Mouse (Mus musculus): ENCODE results near the gene Npc1l1.
"Not testable (repeated sequence)": the region's sequence is repeated elsewhere in the genome, so short reads cannot be mapped to it uniquely, and the experiment has no call there.

Gene Npc1l1

DNA sequence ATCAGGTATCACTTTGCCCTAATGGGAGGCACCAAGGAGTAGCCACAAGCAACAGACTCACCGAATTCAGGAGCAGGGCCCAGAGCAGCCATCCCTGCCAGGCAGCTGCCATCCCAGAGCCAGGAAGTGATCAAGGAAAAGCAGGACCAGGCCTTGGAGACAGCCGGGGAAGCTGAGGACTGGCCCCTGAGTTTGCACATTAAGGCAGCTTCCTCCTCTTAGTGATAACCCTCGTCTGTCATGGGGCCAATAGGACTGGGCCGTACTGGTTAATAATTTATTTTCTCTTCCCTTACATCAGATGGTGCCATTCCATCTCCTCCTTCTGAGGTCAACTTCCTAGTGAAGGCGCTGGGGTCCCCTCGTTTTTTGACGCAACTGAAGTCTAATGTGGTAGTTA lies at the start of gene Npc1l1:
TSS of gene Npc1l1 (minus strand) at position 132 of the 400 bp plus-strand sequence.
- no peak for DNase-seq (ENCODE audit: low spot score in 2 of 2)

DNA sequence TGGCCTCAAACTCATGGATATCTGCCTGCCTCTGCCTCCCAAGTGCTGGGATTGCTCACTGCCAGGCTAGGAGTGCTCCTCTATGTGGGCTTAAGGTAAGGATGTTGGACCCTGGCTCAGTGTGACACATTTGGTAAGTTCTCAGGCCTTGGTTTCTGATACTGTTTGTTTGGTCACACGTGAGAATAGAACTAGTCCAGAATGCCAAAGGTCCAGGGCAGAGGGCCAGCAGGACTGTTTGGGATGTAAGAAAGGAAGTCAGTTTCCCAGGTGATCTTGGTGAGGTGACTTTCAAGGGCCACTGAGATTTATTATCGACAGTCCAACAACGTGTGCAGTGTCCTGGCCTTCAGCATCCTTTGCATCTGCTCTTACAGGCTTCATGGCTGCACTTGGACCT lies 46.5 kb upstream of the Npc1l1 start:
- no peak for DNase-seq (ENCODE audit: low spot score in 2 of 2)

DNA sequence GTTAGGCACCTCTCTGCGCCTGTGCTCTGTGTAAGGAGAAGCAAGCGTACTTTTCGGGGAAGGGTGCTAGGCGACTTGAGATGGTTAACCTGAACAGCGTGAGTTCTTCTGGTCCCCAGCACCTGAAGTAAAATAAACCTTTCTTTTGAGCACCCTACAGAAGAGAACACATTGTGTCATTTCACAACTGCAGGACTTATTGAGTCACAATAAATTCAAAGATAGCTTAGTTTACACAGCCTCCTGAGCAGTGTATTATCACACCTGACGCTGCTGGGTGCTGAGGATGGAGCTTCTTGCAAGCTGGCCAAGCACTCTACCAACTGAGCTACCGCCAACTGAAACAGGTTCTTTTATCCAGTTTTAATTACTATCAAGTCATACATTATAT lies 45.1 kb upstream of the Npc1l1 start:
- no peak for DNase-seq (ENCODE audit: low spot score in 2 of 2)

DNA sequence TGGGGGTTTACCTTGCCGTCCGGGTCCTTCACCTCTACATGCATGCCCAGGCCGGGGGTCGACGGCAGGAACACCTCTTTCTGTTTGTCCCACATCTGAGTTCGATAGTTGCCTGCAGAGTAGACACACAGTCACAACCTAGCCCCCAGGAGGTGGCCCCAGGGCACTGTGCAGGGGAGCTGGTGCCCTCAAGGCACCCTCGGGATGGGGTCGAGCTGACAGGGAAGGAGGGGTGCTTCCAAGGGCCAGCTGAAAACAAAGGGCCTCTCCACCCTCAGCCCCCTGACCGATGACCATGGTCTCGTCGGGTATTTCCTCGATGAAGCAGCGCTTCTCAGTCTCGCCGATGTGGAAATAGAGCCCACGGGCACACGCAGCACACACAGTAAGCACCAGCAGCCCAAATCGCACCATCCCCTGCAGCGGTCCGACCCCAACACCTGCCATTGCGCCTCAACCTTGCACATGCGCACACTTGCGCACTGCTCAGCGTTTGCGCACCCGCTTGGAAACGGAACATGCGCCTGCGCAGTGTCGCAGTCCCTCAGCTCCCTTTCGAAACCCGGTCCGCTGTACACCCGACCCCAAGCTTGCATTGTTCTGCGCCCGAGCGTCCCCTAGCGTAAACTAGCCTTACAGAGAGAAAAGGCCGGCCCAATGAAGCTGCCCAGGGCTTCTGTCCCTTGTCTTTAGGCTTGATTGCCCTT lies 44.6 kb upstream of the Npc1l1 start, which contains the start of gene Tmed4:
TSS of gene Tmed4 (minus strand) at position 484 of the 707 bp plus-strand sequence.
- peak; percentile 98 for DNase-seq (ENCODE audit: low spot score in 2 of 2)

DNA sequence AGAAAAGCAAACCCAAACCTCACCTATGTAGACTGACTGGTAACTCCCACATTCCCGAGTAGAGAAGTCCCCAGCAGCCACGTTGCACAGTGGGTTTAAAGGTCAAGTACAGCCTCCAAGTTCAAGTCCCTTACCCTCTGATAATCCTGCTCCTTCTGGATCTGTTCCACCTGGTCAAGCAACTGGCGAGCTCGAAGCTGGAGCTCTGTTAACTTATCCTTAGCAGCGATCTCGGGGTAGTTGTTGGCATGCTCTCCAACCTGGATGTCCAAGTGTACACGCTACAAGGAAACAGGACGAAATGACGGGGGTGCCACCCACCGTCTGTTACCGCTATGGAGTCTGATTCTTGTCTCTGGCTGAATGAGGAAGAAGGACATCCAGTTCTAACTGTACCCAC lies 43.7 kb upstream of the Npc1l1 start:
- no peak for DNase-seq (ENCODE audit: low spot score in 2 of 2)

DNA sequence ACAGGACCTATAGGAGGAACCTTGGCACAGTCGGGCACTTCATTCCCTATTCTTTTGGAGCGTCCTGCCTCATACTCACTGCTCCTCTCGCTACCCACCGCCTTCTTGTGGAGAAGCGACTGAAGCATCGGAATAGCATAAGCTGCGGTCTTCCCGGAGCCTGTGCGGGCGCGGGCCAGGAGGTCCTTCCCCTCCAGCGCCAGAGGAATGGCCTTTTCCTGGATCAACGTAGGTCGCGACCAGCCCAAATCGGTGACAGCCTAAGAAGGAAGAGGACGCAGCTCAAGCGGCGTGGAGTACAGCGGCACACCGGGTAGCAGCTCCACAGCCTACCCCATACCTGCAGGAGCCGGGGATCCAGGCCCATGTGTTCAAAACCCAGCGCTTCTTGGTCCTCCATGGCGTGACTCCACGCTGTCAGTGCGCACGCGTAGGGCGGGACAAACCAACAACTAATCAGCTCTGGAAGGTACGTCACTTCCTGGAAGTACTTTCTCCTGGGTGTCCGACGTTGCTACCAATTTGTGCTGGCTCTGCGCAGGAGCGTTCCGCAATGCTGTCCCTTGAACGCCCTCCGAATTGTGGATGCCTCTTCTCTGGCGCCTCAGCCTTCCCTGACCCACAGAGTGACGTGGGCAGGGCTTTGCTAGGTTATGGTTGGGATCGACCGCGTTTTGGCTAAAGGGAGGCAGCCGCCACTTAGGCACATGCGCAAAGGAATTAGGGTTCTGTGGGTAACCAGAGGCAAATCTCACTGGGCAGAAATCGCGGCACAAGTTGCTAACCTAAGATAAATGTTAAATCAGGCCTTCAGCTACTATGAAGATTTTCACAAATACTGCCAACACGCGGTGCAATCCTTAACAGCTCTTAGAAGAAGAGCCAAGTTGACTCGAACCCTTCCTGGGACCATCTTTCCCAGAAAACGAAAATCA lies 37.6 kb upstream of the Npc1l1 start, which contains the start of gene Ddx56:
TSS of gene Ddx56 (minus strand) at position 453 of the 935 bp plus-strand sequence.
- peak; percentile 93 to 94 for DNase-seq (ENCODE audit: low spot score in 2 of 2)

DNA sequence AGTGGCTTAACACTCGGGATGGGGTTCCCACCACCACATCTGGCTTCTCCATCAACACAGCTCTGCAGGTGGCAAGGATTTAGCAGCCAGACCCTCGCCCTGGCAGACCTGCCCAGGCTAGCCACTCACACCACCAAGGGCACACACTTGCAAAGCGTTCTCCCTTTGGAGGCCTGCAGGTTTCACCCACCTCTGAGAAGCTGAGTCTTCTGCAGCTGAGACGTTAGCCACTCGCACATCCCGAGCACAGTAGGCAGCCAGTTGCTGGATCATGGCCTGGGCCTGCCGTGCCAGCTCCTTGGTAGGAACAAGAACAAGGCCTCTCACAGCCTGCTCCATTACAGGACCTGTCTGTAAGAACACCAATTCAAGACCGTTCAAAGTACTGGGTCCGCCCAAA lies 36.7 kb upstream of the Npc1l1 start:
- DNase-seq (ENCODE audit: low spot score in 2 of 2) = no peak

DNA sequence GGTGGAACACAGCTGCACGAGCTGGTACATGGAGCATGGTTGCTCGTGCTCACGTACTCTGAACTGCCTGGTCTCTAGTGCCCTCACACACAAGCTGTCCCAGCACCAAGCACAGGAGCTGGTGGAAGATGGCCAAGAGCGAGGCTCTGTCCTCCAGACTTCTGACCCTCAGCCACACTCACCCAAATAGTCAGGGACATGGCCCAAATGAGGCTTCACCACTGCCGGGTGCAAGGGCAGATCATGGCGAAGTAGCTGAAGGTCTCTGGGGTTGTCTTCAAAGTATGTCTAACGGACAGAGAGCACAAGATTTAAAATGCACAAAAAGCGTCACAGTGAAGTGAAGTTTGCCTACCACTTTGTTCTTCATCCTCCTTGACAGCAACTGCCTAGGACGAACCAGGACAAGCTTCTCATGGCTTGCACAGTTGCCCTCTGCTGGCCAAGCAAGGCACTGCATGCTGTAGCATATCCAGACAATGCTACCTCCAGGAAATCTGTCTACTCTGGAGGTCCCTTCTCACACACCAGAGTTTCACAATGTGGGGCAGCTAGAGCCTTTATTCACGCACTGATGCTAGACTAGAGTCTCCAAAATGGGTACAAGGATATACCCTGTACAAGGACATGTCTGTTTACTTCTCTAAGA lies 31.6 kb upstream of the Npc1l1 start:
- DNase-seq (ENCODE audit: low spot score in 2 of 2) = peak in 1 of 2 experiments; percentile 61

DNA sequence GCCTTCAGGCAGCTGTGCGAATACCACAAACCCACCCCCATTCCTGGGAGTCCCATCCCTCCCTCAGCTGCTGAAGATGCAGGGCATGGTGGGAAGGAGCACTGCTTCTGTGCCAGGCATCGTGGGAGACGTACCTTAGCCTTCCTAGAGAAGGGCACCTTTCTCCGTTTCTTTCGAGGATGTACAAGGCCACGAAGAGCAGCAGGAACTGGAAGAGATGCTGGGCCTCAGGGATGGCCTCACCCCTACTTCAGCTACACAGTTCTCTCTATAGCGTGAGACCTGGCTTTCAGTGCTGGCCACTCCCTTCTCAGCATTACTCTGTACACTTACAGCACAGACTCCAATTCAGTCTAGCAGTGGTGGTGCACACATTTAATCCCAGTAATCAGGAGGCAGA lies 29.5 kb upstream of the Npc1l1 start:
- no peak for DNase-seq (ENCODE audit: low spot score in 2 of 2)

DNA sequence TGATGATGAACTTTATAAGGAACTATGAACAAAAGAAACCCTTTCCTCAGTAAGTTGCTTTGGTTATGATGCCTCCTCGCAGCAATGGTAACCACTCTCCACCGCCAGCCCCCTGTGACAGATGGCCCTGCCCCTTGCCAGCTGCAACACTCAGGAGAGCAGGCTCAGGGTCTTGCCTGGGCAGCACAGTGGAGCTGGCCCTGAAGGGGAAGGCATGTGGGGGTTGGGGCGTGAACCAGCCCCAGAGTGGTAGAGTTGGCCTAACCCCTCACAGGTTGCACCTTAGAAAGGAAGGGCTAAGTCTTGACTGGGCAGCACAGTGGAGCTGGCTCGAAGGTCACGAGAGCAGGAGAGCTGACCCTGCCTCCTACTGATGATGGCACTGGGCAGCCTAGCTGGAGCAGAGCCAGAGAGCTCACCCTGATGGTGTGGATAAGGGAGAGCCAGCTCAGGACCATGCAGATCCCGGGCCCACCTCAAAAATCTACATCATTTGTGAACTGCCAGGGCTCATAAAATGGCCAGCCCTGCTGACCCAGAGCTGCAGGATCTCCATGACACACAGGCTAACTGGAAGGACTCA lies 26.6 kb upstream of the Npc1l1 start:
- no peak for DNase-seq (ENCODE audit: low spot score in 2 of 2)

DNA sequence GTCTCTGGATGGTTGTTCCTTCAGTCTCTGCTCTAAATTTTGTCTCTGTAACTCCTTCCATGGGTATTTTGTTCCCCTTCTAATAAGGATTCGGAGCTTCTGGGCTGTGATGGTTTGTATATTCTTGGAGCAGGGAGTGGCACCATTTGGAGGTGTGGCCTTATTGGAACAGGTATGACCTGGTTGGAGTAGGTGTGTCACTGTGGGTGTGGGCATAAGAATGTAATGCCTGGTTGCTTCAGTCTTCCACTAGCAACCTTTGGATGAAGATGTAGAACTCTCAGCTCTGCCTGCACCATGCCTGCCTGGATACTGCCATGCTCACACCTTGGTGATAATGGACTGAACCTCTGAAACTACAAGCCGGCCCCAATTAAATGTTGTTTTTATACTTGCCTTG lies 24.7 kb upstream of the Npc1l1 start:
- DNase-seq (ENCODE audit: low spot score in 2 of 2) = not testable (repeated sequence)

DNA sequence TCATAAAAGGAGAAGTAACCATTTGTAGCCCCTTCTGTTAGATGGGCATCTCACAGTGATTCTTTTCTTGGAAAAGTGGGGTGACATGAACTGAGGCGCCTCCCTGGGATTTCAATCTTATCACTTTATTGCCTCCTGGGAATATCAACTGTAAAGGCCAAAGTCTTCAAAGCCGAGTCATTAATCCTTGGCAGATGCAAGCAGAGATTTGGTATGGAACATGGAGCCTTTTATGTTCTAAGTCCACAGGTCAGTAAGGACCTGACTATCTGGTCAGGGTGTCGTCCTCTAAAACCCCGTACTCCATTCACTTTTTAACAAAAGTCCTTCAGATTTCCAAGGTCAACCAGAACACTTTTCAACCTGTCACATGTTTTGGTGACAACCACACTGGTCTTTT lies 22.9 kb upstream of the Npc1l1 start:
- no peak for DNase-seq (ENCODE audit: low spot score in 2 of 2)

DNA sequence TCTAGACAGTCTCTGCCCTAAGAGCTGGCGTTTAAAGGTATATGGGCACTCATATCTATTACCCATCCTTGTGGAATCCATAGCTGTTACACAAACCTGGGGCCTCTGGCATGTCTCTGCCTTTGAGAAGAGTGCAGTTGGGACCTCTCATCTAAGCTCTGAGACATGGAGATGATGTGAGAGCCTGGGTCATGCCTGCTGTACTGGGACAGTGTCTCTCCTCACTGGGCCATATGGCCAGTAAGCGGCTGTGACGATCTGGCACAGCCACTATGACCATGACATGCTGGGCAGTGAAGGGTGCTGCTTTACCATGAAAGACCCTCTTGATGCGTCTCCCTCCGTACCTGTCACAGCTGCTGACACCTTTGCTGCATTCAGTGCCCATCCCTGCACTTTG lies 22.3 kb upstream of the Npc1l1 start:
- no peak for DNase-seq (ENCODE audit: low spot score in 2 of 2)

DNA sequence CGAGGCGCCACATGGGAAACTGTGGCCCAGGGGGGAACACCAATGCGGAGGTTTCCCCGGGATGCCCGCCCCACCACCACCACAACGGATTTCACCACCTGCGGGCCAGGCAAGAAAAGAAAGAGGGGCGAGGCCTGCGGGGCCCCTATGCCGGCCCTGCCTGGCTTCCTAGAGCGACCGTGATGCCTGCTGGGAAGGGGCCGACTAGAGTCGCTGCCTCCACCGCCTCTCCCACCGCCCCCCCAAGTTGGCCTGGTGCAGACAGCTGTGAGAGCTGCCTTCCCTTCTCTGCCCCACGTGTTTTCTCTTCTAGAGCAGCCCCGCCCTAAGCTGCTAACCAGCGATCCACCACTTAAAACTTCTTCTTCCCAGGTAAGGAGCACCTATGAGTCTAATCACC lies 14.8 kb upstream of the Npc1l1 start:
- no peak for DNase-seq (ENCODE audit: low spot score in 2 of 2)

DNA sequence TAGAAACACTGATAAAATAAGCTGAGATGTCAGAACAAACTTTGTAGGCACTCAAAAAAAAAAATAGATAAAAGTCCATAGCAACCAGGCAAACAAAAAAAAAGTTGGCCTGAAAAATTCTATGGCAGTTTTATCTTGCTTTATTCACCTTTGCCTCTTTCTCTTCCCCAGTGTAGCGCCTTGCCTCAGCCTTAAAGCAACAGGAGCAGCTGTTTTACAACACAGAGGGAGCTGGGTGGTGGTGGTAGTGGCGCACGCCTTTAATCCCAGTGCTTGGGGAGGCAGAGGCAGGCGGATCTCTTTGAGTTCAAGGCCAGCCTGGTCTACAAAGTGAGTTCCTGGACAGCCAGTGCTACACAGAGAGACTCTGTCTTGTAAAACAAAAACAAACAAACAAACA lies 3.1 kb upstream of the Npc1l1 start:
- no peak for DNase-seq (ENCODE audit: low spot score in 2 of 2)

DNA sequence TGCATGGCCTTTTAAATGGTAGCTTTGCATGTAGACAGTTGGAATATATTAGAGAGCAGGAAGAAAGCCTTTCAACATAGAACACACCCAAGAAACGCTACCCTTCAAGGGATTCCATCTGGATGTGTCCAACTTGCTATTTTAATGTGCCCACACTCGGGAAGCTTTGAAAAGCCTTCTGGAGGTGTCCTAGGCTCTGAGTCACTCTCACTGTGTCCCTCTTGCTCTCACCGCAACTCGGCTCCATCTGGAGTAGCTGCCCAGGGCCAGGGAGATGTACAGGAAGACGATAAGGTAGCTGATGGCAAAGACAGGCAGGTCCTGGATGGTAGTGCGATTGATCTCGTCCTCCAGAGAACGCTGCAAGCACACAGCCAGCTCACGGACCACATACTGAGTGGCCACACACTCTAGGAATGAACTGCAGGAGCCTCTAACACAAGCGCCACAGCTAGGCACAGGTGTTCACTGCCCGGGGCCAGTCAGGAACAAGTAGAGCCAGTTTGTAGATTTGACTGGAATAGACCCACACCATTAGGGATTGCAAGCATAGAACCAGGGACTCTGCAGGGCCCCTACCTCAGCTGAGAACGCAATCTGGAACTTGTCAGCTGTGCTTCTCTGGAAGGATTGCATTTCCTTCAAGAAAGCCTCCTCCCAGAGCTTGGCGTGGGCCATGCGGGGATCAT lies 5.3 kb downstream of the Npc1l1 start:
- no peak for DNase-seq (ENCODE audit: low spot score in 2 of 2)

DNA sequence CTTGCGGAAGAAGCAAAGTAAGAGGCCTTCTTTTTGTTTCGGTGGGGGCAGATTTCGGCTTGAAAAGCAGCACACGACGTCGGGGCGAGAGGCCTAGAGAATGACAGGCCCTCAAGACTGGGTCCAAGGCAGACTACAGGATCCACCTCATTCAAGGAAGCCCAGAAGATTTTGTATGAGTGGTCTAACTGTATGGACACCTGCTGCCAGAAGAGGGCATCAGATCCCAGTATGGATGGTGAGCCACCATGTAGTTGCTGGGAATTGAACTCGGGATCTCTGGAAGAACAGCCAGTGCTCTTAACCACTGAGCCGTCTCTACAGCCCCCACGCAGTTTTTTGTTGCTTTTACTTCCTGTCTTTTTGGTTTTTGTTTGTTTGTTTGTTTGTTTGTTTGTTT lies 7.8 kb downstream of the Npc1l1 start:
- no peak for DNase-seq (ENCODE audit: low spot score in 2 of 2)

DNA sequence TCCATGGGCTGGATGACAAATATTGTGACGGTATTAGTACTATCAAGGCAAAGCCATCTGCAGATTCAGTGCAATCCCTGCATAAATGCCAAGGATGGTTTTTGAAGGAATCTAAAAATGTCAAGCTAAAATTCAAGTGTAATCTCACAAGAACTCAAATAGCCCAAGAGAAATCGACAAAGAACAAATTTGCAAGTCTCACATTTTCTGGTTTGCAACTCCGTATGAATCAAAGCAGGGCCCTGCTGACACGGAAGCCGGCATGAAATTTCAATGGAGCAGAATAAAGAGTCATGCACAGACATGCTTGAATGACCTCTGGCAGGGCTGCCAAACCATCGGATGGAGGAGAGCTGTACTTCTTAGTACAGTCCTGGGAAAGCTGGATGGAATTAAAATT lies 10.0 kb downstream of the Npc1l1 start:
- no peak for DNase-seq (ENCODE audit: low spot score in 2 of 2)

DNA sequence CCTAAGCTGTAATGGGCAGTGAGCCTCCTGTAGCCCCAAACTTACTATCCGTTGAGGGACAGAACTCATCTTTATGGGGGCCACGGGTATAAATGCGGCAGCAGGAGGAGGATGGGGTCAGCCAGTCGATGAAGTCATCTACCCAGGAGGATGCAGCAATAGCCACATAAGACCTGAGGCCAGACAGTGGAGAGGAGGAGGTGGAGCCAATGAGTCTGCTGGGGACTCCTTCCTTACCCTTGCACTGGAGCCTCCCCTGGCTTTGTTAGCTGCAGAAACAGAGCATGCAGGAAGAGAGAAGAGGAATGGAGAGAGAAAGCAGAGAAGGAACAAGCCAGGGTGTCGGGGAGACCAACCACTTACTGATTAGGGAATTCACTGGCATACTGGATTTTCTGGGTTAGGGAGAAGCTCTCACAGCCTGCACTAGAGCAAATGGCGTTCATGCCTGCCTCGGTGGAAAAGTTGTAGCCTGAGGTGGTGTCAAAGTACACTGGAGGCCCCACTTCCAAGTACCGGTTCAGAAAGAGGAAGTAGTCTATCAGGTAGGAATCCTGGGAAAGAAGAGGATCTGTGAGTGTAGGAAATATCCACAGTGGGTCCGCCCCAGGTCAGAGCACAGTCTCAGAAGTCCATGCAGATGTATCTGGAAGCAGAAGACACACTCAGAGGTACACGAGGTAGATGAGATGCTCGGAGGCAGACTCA lies 11.6 kb downstream of the Npc1l1 start:
- no peak for DNase-seq (ENCODE audit: low spot score in 2 of 2)

DNA sequence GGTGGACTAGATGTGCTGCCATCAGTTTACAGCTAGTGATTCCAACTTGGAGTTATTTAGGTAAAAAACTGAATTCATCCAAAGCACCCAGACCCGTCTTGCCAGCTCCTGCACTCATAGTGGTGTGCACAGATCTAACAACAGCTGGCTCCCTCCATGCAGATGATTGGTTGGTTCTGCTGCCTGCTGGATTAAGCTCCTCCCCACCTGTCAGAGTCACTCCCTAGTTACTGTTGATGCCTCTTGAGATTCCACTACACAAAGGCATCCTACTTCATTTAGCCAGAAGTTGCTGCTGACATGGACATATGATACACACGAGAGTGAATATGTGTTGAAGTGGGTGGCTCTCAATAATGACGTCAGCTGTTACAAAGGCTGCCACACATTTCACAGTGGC lies 13.1 kb downstream of the Npc1l1 start:
- no peak for DNase-seq (ENCODE audit: low spot score in 2 of 2)

DNA sequence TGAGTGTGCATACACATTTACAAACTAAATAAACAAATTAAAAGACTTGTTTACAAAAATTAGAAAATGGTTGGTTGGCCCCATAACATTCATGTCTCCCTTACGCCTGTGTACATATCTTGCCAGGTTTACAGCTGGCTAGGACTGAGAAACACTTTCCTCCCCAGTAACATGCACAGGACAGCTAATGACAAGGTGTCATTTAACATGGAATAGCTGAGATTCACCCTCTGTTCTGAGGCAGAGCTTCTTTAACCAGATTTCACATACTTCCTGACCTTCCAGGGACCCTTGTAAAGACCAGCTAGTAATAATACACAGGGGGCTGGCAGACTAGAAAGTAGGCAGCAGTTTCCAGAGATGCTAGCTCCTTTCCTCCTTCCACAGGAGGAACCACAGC lies 21.8 kb downstream of the Npc1l1 start:
- no peak for DNase-seq (ENCODE audit: low spot score in 2 of 2)

Measured in heart, adult 9 months (tissue).